Mouse (Mus musculus): ENCODE data around the gene Rab3ip.

DNA sequence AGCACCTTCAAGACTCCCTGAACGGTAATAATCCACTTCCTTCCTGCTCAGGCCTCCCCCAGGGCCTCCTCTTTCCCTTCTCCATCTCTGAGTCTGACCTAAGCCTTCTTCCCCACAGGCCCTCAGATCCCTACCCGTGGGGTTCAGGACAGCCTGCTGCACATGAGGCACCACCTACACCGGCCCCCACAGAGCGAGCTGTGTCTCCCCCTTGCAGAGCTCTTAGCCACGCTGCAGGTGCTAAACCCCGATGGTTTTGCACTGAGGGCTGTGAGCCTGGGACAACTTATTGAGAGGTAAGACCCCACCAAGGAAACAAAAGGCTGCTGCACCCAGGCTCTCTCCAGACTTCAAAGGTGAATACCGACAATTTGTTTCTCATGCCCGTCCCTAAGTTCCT is 34.0 kb downstream of the Rab3ip start:
- TF ChIP-seq POLR2A (IDR thresholded peaks at IDR 0.05; ENCODE audit: low read depth, low read length) (no peak), CTCF (IDR thresholded peaks at IDR 0.05; ENCODE audit: extremely low read depth, insufficient read depth, insufficient read length, insufficient replicate concordance) (no peak)

Data from spleen, adult 2 months (tissue).